Mouse (Mus musculus) limb, embryonic 12.5 days (tissue): ENCODE results near the gene Il27. TPM values are rescaled to one million over a fixed set of nuclear protein-coding genes. Genes with fewer than 3 reads are reported as not detected.

Experiments used
- microRNA-seq: library from miRNA; unstranded; fragments of <30 nt; microRNA quantifications from one replicate; pipeline ENCODE4, GENCODE M21; 2017
- polyA plus RNA-seq: library from polyadenylated mRNA; unstranded; fragments of >200 nt; fragmentation: Nextera tagmentation; extraction: Ambion mirVana; gene quantifications from 2 replicates; pipeline ENCODE4 v1.2.1, GENCODE M21; 2016

Gene Il27
- polyA plus RNA-seq, 1 experiment from 2014 or later = not detected

Small RNA genes lying within 50 kb of the gene (microRNA-seq; reads per million reads assigned to microRNA genes)
- 0.93 reads per million for gene Mir7059

Other genes starting within 250 kb of the Il27 start
- 2.9 and 3.2 TPM in 2 replicates for gene Lat, start 225.4 kb downstream of the Il27 start, polyA plus RNA-seq
- gene Spns1, start 217.5 kb downstream of the Il27 start, polyA plus RNA-seq = 57.2 and 58.8 TPM in 2 replicates
- gene Nfatc2ip, start 198.2 kb downstream of the Il27 start, polyA plus RNA-seq = 2.9 and 3.2 TPM in 2 replicates
- not detected in 2 replicates for gene Cd19, start 180.1 kb downstream of the Il27 start, polyA plus RNA-seq
- 37.1 and 37.7 TPM in 2 replicates for gene Rabep2, start 166.2 kb downstream of the Il27 start, polyA plus RNA-seq
- gene Atp2a1, start 131.8 kb downstream of the Il27 start, polyA plus RNA-seq = 52.5 and 54.1 TPM in 2 replicates
- gene Sh2b1, start 119.5 kb downstream of the Il27 start, polyA plus RNA-seq = 57.8 and 59.9 TPM in 2 replicates
- 137 and 140 TPM in 2 replicates for gene Tufm, start 107.6 kb downstream of the Il27 start, polyA plus RNA-seq
- gene Atxn2l, start 91.5 kb downstream of the Il27 start, polyA plus RNA-seq = 59.6 and 65.8 TPM in 2 replicates
- gene Eif3c, start 28.5 kb downstream of the Il27 start, polyA plus RNA-seq = 202 and 205 TPM in 2 replicates
- gene Apobr, start 10.0 kb downstream of the Il27 start, polyA plus RNA-seq = 0.56 and 0.90 TPM in 2 replicates
- 34.0 TPM in 2 replicates for gene Cln3, start 9.1 kb downstream of the Il27 start, polyA plus RNA-seq
- gene Nupr1, start 35.9 kb upstream of the Il27 start, polyA plus RNA-seq = 0.28 TPM in 1 of 2 replicates, not detected in the other
- 47.7 and 49.1 TPM in 2 replicates for gene Sgf29, start 54.4 kb upstream of the Il27 start, polyA plus RNA-seq
- gene Sult1a1, start 81.5 kb upstream of the Il27 start, polyA plus RNA-seq = 0.83 and 1.2 TPM in 2 replicates
- gene Bola2, start 100.5 kb upstream of the Il27 start, polyA plus RNA-seq = 145 and 156 TPM in 2 replicates
- gene Slx1b, start 100.8 kb upstream of the Il27 start, polyA plus RNA-seq = 14.5 and 14.7 TPM in 2 replicates
- 36.6 and 39.1 TPM in 2 replicates for gene Coro1a, start 112.8 kb upstream of the Il27 start, polyA plus RNA-seq
- gene Mapk3, start 164.7 kb upstream of the Il27 start, polyA plus RNA-seq = 36.4 and 38.5 TPM in 2 replicates
- 1.3 and 2.4 TPM in 2 replicates for gene Gdpd3, start 171.4 kb upstream of the Il27 start, polyA plus RNA-seq
- gene Ypel3, start 182.0 kb upstream of the Il27 start, polyA plus RNA-seq = 104 and 126 TPM in 2 replicates
- 0.50 and 0.68 TPM in 2 replicates for gene Tbx6, start 186.5 kb upstream of the Il27 start, polyA plus RNA-seq
- gene Ppp4c, start 197.6 kb upstream of the Il27 start, polyA plus RNA-seq = 378 and 401 TPM in 2 replicates
- gene Fam57b, start 202.7 kb upstream of the Il27 start, polyA plus RNA-seq = 0.19 and 0.33 TPM in 2 replicates
- not detected in 2 replicates for gene 4930451I11Rik, start 236.7 kb upstream of the Il27 start, polyA plus RNA-seq